Mouse (Mus musculus): ENCODE data around the gene Mettl5.

DNA sequence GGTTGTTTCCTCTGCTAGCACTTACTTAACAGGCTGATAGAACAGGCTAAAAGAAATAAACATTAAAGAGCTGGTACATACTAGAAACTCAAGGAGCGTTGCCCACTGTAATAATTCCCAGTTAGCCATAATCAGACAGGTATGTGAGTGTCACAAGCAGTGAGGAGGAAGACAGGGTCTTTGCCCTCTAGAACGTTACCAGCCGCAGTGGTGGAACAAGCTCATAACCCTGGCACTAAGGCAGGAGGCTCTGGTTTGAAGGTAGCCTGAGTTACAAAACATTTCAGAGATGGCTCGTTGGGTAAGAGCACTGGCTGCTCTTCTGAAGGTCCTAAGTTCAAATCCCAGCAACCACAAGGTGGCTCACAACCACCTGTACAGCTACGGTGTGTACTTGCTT is 8.5 kb upstream of the Mettl5 start:
- no peak for TF ChIP-seq CTCF (IDR thresholded peaks at IDR 0.05; ENCODE audit: borderline replicate concordance, extremely low read depth, insufficient read depth, insufficient read length)
- TF ChIP-seq POLR2A (IDR thresholded peaks at IDR 0.05; ENCODE audit: borderline replicate concordance, extremely low read depth, insufficient read depth, insufficient read length, poor library complexity, severe bottlenecking): no peak

All from brain, embryonic 14.5 days (tissue).